Mouse (Mus musculus): ENCODE results near the gene Hmgb1. TPM values are rescaled to one million over a fixed set of nuclear protein-coding genes. Genes with fewer than 3 reads are reported as not detected.
"Not testable (repeated sequence)": the region's sequence is repeated elsewhere in the genome, so short reads cannot be mapped to it uniquely, and the experiment has no call there.

Gene Hmgb1
- polyA plus RNA-seq, 1 experiment from 2014 or later = 1,827 TPM

DNA sequence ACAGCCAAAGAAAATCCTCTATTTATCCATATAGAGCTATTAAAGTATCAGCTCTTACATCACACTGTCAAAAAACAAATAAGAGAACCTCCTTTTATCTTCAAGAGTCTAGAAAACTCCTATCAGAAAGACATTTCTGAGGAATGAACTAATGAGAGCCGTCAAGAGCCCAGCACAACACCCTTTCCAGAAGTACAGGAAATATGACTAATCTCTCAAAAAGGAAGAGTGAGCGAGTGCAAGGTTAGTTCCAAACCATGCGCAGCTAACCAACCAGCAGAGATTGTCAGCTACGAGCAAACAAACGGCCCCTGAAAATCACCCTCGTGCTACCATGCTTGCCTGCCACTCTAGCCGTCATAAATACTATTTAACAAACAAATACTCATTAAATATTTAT, 21.4 kb downstream of the Hmgb1 start:
- H3K27ac ChIP-seq = no peak overlapping the region
- no peaks in the 10 kb centered on the region for H3K4me1 ChIP-seq
- H3K36me3 ChIP-seq (ENCODE audit: poor library complexity, severe bottlenecking) = no peaks in the 10 kb centered on the region
- no peak overlapping the region for H3K4me2 ChIP-seq
- H3K9me3 ChIP-seq (replicated peaks) = no peaks in the 10 kb centered on the region
- no peak overlapping the region for H3K4me3 ChIP-seq
- no peak for ATAC-seq
- H3K27me3 ChIP-seq = no peaks in the 10 kb centered on the region
- WGBS = 87% methylated on average over 7 of the region's 7 CpGs
- no peak overlapping the region for H3K9ac ChIP-seq

DNA sequence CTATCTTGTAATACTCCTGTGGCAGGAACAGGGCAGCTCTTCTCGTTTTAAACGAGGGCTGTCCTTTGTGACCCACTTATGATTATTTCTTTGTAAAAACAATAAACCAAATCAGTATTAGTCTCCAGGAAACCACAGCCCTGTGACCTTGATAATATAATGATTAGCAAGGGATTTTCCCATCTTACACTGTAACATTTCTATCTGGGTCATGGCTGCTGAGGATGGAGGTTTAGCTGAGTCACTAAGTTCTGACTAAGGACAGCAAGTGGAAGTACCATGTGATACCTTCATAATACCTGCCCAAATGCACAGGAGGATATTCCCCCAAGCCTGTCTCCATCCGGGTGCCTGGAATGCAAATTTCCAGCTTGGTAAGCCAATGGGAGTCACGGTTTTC, 23.8 kb downstream of the Hmgb1 start:
- H3K27me3 ChIP-seq = no peaks in the 10 kb centered on the region
- no peak overlapping the region for H3K4me2 ChIP-seq
- whole genome bisulfite sequencing = 80% methylated on average over 4 of the region's 4 CpGs
- H3K36me3 ChIP-seq (ENCODE audit: poor library complexity, severe bottlenecking) = no peaks in the 10 kb centered on the region
- ATAC-seq = no peak
- H3K9me3 ChIP-seq (replicated peaks) = no peaks in the 10 kb centered on the region
- no peak overlapping the region for H3K27ac ChIP-seq
- H3K4me3 ChIP-seq = no peak overlapping the region
- H3K4me1 ChIP-seq = no peaks in the 10 kb centered on the region
- no peak overlapping the region for H3K9ac ChIP-seq

DNA sequence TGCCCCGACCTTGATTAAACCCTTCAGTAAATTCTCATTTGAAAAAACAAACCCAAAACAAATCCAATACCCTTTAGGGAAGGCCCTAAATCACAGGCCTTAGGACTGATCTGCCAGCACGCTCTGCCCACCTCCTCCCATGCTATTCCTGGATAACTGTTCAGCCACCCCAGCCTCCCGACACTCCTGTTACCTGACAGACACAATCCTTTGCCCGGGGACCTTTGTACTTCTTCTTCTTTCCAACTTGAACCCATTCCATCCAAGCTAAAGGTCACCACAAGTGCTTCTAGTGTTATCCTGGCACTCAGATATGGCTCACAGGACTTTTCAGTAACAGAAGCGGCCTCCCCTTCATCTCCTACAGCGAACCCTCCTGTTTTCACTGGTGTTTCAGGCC, 25.3 kb downstream of the Hmgb1 start:
- Histone ChIP-seq H3K4me2 (no peak overlapping the region), H3K4me3 (no peak overlapping the region), H3K27ac (no peak overlapping the region), H3K27me3 (no peaks in the 10 kb centered on the region), H3K9me3 (replicated peaks) (no peaks in the 10 kb centered on the region), H3K4me1 (no peaks in the 10 kb centered on the region), H3K9ac (no peak overlapping the region), H3K36me3 (ENCODE audit: poor library complexity, severe bottlenecking) (no peaks in the 10 kb centered on the region)
- no peak for ATAC-seq
- 87% methylated on average over 6 of the region's 6 CpGs for WGBS

DNA sequence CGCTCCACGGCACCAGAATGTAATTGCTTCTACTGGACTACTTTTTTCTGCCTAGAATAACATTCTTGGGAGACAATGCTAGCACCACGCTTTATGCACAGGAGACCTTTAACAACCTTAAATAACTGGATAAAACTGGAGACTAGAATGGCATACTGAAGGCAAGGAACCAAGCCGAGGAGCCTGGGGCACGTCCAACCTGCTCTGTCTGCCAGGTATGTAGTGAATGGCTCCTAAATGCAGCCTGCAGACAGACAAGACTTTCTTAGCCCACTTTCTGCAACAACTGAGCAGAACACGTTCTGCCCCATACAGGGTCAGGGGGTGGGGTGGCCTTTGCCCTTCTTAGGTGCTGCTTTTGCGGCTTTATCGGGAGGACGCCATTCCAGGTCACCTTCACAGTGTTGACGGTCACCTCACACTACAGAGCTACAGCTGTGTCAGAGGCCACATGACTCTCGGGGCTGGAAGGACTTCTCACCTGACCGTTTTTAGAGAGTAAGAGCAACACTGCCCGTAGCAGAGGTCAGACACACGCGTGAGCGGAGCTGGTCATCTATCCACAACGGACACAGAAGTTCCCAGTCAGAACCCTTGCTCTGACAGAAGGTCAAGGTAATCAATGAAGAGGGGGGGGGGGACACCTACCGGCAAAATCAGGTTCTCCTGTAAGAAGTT, 27.3 kb downstream of the Hmgb1 start:
- Histone ChIP-seq H3K27ac (no peak overlapping the region), H3K9ac (no peak overlapping the region), H3K4me3 (no peak overlapping the region), H3K27me3 (no peaks in the 10 kb centered on the region), H3K36me3 (ENCODE audit: poor library complexity, severe bottlenecking) (no peaks in the 10 kb centered on the region), H3K9me3 (replicated peaks) (no peaks in the 10 kb centered on the region), H3K4me1 (peaks cover 6% of the 10 kb centered on the region), H3K4me2 (no peak overlapping the region)
- 94% methylated on average over 18 of the region's 18 CpGs for WGBS
- no peak for ATAC-seq

DNA sequence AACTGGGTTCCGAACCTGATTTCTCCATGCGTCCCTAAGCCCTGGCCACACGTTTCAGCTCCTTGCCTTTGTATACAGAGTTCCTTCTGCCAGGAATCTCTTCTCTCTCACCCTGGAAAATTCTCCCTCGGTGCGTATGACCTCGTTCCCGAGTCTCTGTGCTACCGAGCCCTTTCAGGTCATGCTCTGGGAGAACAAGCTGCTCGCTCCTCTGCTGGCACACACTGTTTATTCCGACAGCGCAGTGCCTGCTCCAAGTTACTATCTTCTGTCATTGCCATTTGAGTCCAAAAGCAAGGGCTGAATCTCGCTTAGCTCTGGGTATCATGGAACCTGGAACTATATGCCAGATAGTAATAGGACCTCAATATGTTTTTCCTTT, 31.5 kb downstream of the Hmgb1 start:
- Histone ChIP-seq H3K27me3 (no peaks in the 10 kb centered on the region), H3K9ac (no peak overlapping the region), H3K4me1 (peaks cover 6% of the 10 kb centered on the region), H3K27ac (no peak overlapping the region), H3K9me3 (replicated peaks) (no peaks in the 10 kb centered on the region), H3K36me3 (ENCODE audit: poor library complexity, severe bottlenecking) (no peaks in the 10 kb centered on the region), H3K4me3 (no peak overlapping the region), H3K4me2 (no peak overlapping the region)
- no peak for ATAC-seq
- 67% methylated on average over 12 of the region's 12 CpGs for WGBS

DNA sequence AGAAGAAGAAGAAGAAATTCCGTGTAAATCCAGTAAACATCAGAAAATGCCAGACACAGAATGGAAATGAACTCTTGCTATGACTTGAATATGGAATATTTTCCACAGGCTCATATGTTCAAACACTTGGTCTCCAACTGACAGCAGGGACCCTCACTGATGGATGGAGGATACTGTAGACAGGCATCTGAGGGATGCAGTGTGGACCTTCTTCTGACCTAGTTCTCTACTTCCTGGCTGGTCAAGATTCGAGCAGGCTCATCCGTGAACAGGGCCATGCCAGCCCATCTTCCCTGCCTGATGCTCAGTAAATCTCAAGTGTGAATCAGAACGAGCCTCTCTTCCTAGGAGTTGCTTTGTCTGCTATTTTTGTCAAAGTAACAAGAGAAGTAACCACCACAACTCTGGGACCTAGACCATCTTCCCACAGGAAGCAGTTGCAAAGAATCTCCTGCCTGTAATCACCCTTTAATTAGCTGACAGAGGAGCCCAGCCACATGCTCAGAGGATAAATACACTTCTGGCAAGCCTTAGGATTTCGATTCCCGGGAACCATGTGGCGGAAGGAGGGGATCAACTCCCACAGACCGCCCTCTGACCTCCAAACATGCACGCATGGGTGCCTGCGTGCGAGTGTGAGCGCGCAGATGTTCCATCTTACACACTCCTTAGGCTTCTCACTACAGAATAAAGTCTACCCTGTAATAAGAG, 32.1 kb downstream of the Hmgb1 start:
- H3K4me1 ChIP-seq = peaks cover 6% of the 10 kb centered on the region
- H3K9ac ChIP-seq = no peak overlapping the region
- H3K9me3 ChIP-seq (replicated peaks) = no peaks in the 10 kb centered on the region
- H3K27ac ChIP-seq = no peak overlapping the region
- H3K4me3 ChIP-seq = no peak overlapping the region
- no peak overlapping the region for H3K4me2 ChIP-seq
- H3K27me3 ChIP-seq = no peaks in the 10 kb centered on the region
- 51% methylated on average over 13 of the region's 13 CpGs for WGBS
- H3K36me3 ChIP-seq (ENCODE audit: poor library complexity, severe bottlenecking) = no peaks in the 10 kb centered on the region
- no peak for ATAC-seq

DNA sequence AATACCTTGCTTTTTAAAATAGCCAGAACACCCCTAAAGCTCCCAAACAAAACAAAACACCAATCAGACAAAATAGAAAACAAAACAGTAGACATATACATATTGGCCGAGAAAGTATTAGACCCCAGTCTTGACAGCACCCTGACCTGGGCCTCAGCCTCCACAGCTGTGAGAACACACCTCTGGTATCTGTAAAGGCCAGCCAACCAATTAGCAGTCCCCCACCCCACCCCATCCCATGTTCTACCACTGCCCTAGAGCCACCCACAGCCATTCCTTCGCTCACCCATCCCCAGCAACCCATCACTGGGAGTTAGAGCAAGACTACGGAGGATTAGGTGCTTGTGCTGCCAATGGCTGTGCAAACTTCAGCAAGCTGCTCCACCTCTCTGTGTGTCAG, 33.4 kb downstream of the Hmgb1 start:
- H3K9ac ChIP-seq = no peak overlapping the region
- WGBS = 90% methylated on average over 3 of the region's 3 CpGs
- no peak for ATAC-seq
- H3K4me2 ChIP-seq = no peak overlapping the region
- H3K27me3 ChIP-seq = no peaks in the 10 kb centered on the region
- no peak overlapping the region for H3K4me3 ChIP-seq
- H3K4me1 ChIP-seq = peaks cover 6% of the 10 kb centered on the region
- no peaks in the 10 kb centered on the region for H3K9me3 ChIP-seq (replicated peaks)
- no peak overlapping the region for H3K27ac ChIP-seq
- H3K36me3 ChIP-seq (ENCODE audit: poor library complexity, severe bottlenecking) = no peaks in the 10 kb centered on the region

DNA sequence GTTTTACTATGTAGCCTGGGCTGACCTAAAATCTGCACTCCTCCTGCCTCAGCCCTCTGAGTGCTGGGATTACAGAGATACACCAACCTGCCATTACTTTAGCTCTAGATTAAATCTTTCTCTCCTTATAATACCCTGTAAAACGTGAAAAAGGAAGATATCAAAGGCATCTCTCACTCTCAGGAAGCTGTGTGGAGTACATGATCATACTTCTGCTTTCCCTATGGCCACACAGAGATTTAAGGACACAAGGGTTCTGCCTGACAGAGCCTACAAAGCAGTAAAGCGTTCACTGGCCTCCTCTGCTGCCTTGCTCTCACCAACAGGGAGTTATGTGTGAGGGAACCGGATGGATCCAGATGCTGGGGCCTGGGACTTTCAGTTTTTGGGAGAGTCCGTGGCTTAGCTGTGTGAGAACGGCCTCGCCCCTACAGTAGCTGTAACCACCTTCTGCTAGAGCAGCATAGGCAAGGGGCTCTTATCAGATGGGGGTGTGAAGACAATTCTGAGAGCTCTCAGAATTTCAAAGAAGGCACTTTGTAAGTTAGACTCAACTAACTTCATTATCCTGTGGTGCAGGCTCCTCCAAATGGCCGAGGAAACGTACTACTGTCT, 36.8 kb downstream of the Hmgb1 start:
- 85% methylated on average over 8 of the region's 8 CpGs for WGBS
- Histone ChIP-seq H3K36me3 (ENCODE audit: poor library complexity, severe bottlenecking) (no peaks in the 10 kb centered on the region), H3K4me2 (no peak overlapping the region), H3K9ac (no peak overlapping the region), H3K4me3 (no peak overlapping the region), H3K27me3 (no peaks in the 10 kb centered on the region), H3K4me1 (peaks cover 5% of the 10 kb centered on the region), H3K9me3 (replicated peaks) (no peaks in the 10 kb centered on the region), H3K27ac (no peak overlapping the region)
- no peak for ATAC-seq

DNA sequence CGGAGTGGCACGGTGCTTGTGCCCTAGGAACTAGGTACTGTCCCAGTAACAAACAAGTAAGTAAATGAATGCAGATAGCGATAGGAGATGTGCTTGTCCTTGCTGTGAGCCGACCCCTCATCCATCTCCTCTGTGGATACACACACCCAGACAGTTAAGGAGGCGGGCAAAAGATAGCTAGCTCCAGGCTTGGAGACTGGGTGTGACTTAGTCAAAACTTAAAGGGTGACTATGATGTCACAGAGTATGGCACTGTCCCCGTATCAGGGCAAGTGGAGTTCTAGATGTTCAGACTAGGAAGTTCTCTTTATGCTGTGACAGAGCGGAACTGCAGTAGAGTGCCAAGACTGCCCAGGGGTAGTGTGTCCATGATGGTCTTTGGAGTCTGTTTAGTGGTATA, 37.6 kb downstream of the Hmgb1 start:
- Histone ChIP-seq H3K27me3 (no peaks in the 10 kb centered on the region), H3K4me1 (no peaks in the 10 kb centered on the region), H3K36me3 (ENCODE audit: poor library complexity, severe bottlenecking) (no peaks in the 10 kb centered on the region), H3K9me3 (replicated peaks) (no peaks in the 10 kb centered on the region), H3K4me3 (no peak overlapping the region), H3K27ac (no peak overlapping the region), H3K9ac (no peak overlapping the region), H3K4me2 (no peak overlapping the region)
- 93% methylated on average over 7 of the region's 7 CpGs for WGBS
- no peak for ATAC-seq

DNA sequence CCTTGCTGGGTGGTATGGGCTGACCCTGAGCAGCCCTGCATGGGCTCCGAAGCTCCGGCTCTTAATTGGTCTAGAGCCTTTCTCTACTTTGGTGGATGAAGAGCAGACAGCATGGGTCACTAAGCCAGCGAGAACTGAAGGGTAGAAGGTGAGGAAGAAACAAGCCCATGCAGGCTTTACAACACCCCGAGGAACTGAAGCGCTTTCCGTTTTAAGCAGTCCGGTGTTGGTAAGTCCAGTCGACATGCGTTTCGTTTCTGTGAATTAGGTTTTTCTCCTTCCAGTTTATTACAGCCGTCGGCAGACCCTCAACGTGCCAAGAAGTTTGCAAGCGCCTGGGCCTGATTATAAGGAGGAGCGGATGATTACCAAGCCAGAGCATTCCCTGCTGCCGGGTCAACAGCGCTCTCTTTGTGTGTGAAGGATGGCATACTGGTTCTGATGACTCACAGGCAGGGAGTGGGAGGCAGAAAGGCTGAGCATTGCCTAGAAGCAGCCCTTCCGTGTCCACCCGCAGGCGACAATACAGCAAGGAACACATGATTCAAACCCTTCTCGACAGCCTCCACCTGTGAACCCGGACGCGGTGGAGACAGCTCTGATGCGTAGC, 40.4 kb downstream of the Hmgb1 start:
- no peak for ATAC-seq
- Histone ChIP-seq H3K9ac (no peak overlapping the region), H3K27me3 (no peaks in the 10 kb centered on the region), H3K4me2 (no peak overlapping the region), H3K9me3 (replicated peaks) (no peaks in the 10 kb centered on the region), H3K27ac (no peak overlapping the region), H3K4me3 (no peak overlapping the region), H3K4me1 (no peaks in the 10 kb centered on the region), H3K36me3 (ENCODE audit: poor library complexity, severe bottlenecking) (no peaks in the 10 kb centered on the region)
- WGBS = 83% methylated on average over 25 of the region's 25 CpGs

DNA sequence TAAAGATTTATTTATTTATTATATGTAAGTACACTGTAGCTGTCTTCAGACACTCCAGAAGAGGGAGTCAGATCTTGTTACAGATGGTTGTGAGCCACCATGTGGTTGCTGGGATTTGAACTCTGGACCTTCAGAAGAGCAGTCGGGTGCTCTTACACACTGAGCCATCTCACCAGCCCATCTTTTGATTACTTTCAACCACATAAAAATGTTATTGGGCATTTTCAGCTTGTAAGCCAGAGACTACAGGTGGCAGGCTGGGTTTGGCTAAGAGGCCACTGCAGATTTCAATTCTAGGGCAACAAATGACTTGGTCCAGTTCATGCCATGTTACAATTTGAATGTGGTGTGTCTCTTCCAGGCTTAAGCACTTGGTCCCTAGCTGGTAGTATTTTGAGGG, 43.1 kb downstream of the Hmgb1 start:
- ATAC-seq; H3K36me3 ChIP-seq (ENCODE audit: poor library complexity, severe bottlenecking); H3K27me3 ChIP-seq; H3K4me1 ChIP-seq; H3K9ac ChIP-seq; H3K4me2 ChIP-seq; H3K27ac ChIP-seq; H3K4me3 ChIP-seq; H3K9me3 ChIP-seq (replicated peaks): not testable (repeated sequence)
- WGBS = 100% methylated on average over 1 of the region's 1 CpGs

DNA sequence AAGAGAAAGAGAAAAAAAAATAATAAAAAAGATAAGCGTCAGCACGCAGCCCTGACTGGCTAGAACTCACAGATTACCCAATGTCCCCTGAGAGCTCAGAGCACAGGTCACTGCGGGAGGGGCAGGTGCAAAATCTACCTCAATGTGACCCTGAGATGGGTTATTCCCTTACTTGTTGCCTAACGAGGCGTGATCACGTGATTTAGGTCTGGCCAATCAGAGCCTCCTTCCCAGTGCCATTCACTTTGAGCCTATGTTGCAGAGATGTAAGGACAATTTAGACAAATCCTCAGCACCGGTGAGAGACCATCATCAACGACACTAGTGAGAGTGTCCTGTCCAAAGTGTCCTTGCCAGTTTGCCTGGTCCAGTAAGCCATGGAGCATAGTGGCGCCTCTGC, 44.0 kb downstream of the Hmgb1 start:
- 54% methylated on average over 9 of the region's 9 CpGs for WGBS
- H3K4me1 ChIP-seq = no peaks in the 10 kb centered on the region
- H3K36me3 ChIP-seq (ENCODE audit: poor library complexity, severe bottlenecking) = no peaks in the 10 kb centered on the region
- H3K4me2 ChIP-seq = no peak overlapping the region; the same call in 1 of the 2 replicates
- no peak overlapping the region for H3K4me3 ChIP-seq
- no peak overlapping the region for H3K27ac ChIP-seq
- no peaks in the 10 kb centered on the region for H3K27me3 ChIP-seq
- H3K9me3 ChIP-seq (replicated peaks) = no peaks in the 10 kb centered on the region
- ATAC-seq = no peak
- H3K9ac ChIP-seq = no peak overlapping the region
